Mouse (Mus musculus): ENCODE data around the gene Auh. TPM values are rescaled to one million over a fixed set of nuclear protein-coding genes. Genes with fewer than 3 reads are reported as not detected.

Gene Auh
- polyA plus RNA-seq, 1 experiment from 2014 or later = 42.7 TPM

- 84% methylated on average over 10 of the region's 10 CpGs for WGBS
- ATAC-seq (ENCODE audit: low FRiP score) = no peak
- Histone ChIP-seq H3K4me2 (no peak overlapping the region), H3K4me1 (peaks cover 7% of the 10 kb centered on the region; the same call in 1 of the 2 replicates), H3K9me3 (no peaks in the 10 kb centered on the region), H3K9ac (no peak overlapping the region), H3K4me3 (replicated peaks) (no peak overlapping the region), H3K27me3 (no peaks in the 10 kb centered on the region), H3K27ac (no peak overlapping the region), H3K36me3 (replicated peaks) (no peaks in the 10 kb centered on the region)
Observed at GRCm38 (mm10) chr13:52919790-52920352, 9.6 kb downstream of the Auh start.

- no peaks in the 10 kb centered on the region for H3K36me3 ChIP-seq (replicated peaks)
- no peak overlapping the region for H3K4me2 ChIP-seq
- no peaks in the 10 kb centered on the region for H3K27me3 ChIP-seq
- H3K9me3 ChIP-seq = no peaks in the 10 kb centered on the region
- 90% methylated on average over 5 of the region's 5 CpGs for WGBS
- no peak overlapping the region for H3K4me3 ChIP-seq (replicated peaks)
- no peak overlapping the region for H3K27ac ChIP-seq
- H3K4me1 ChIP-seq = peaks cover 12% of the 10 kb centered on the region
- ATAC-seq (ENCODE audit: low FRiP score) = no peak
- H3K9ac ChIP-seq = no peak overlapping the region
Observed at GRCm38 (mm10) chr13:52918333-52918732, 11.1 kb downstream of the Auh start.

- H3K27me3 ChIP-seq = no peaks in the 10 kb centered on the region
- H3K4me2 ChIP-seq = no peak overlapping the region
Observed at GRCm38 (mm10) chr13:52914591-52915110, 14.8 kb downstream of the Auh start.

GRCm38 (mm10) chr13:52913926-52914325 is 15.6 kb downstream of the Auh start:
- 82% methylated on average over 7 of the region's 7 CpGs for WGBS
- H3K27me3 ChIP-seq = no peaks in the 10 kb centered on the region
- H3K4me3 ChIP-seq (replicated peaks) = no peak overlapping the region
- no peaks in the 10 kb centered on the region for H3K9me3 ChIP-seq
- no peak overlapping the region for H3K4me2 ChIP-seq
- H3K27ac ChIP-seq = no peak overlapping the region
- H3K9ac ChIP-seq = no peak overlapping the region
- H3K36me3 ChIP-seq (replicated peaks) = no peaks in the 10 kb centered on the region
- H3K4me1 ChIP-seq = peaks cover 16% of the 10 kb centered on the region
- ATAC-seq (ENCODE audit: low FRiP score) = no peak

More at GRCm38 (mm10) chr13:52914591-52915110, 14.8 kb downstream of the Auh start:
- Histone ChIP-seq H3K4me3 (replicated peaks) (no peak overlapping the region), H3K9ac (no peak overlapping the region), H3K36me3 (replicated peaks) (no peaks in the 10 kb centered on the region), H3K4me1 (peaks cover 16% of the 10 kb centered on the region), H3K9me3 (no peaks in the 10 kb centered on the region), H3K27ac (no peak overlapping the region)
- 74% methylated on average over 19 of the region's 19 CpGs for WGBS
- no peak for ATAC-seq (ENCODE audit: low FRiP score)

GRCm38 (mm10) chr13:52912495-52912894 is 17.0 kb downstream of the Auh start:
- H3K4me2 ChIP-seq = no peak overlapping the region
- no peak for ATAC-seq (ENCODE audit: low FRiP score)
- no peaks in the 10 kb centered on the region for H3K27me3 ChIP-seq
- peaks cover 10% of the 10 kb centered on the region for H3K36me3 ChIP-seq (replicated peaks)
- H3K27ac ChIP-seq = no peak overlapping the region
- peaks cover 16% of the 10 kb centered on the region for H3K4me1 ChIP-seq
- no peak overlapping the region for H3K4me3 ChIP-seq (replicated peaks)
- 82% methylated on average over 8 of the region's 8 CpGs for WGBS
- H3K9me3 ChIP-seq = no peaks in the 10 kb centered on the region
- no peak overlapping the region for H3K9ac ChIP-seq

GRCm38 (mm10) chr13:52911259-52911658 is 18.2 kb downstream of the Auh start:
- ATAC-seq (ENCODE audit: low FRiP score) = no peak
- H3K4me2 ChIP-seq = no peak overlapping the region
- H3K36me3 ChIP-seq (replicated peaks) = peaks cover 17% of the 10 kb centered on the region
- no peak overlapping the region for H3K9ac ChIP-seq
- no peaks in the 10 kb centered on the region for H3K27me3 ChIP-seq
- no peaks in the 10 kb centered on the region for H3K9me3 ChIP-seq
- H3K27ac ChIP-seq = no peak overlapping the region
- H3K4me3 ChIP-seq (replicated peaks) = no peak overlapping the region
- peaks cover 12% of the 10 kb centered on the region for H3K4me1 ChIP-seq
- 62% methylated on average over 4 of the region's 4 CpGs for WGBS

- H3K27me3 ChIP-seq = no peaks in the 10 kb centered on the region
- peaks cover 24% of the 10 kb centered on the region for H3K4me1 ChIP-seq
- no peak overlapping the region for H3K4me3 ChIP-seq (replicated peaks)
- no peak overlapping the region for H3K4me2 ChIP-seq
- no peaks in the 10 kb centered on the region for H3K9me3 ChIP-seq
- no peak for ATAC-seq (ENCODE audit: low FRiP score)
- peaks cover 17% of the 10 kb centered on the region for H3K36me3 ChIP-seq (replicated peaks)
- WGBS = 88% methylated on average over 11 of the region's 11 CpGs
- no peak overlapping the region for H3K9ac ChIP-seq
- no peak overlapping the region for H3K27ac ChIP-seq
Observed at GRCm38 (mm10) chr13:52906296-52906695, 23.2 kb downstream of the Auh start.

GRCm38 (mm10) chr13:52904175-52904574 is 25.3 kb downstream of the Auh start:
- 54% methylated on average over 6 of the region's 6 CpGs for WGBS
- H3K4me2 ChIP-seq = no peak overlapping the region

GRCm38 (mm10) chr13:52903767-52904166 is 25.7 kb downstream of the Auh start:
- peak overlapping the region; percentile 37; the same call in 1 of the 2 replicates for H3K27ac ChIP-seq
- H3K4me3 ChIP-seq (replicated peaks) = no peak overlapping the region
- ATAC-seq (ENCODE audit: low FRiP score) = no peak
- peaks cover 17% of the 10 kb centered on the region for H3K36me3 ChIP-seq (replicated peaks)
- peaks cover 23% of the 10 kb centered on the region for H3K4me1 ChIP-seq
- H3K9ac ChIP-seq = no peak overlapping the region
- H3K27me3 ChIP-seq = no peaks in the 10 kb centered on the region
- H3K4me2 ChIP-seq = no peak overlapping the region
- 40% methylated on average over 10 of the region's 10 CpGs for WGBS
- no peaks in the 10 kb centered on the region for H3K9me3 ChIP-seq

More at GRCm38 (mm10) chr13:52904175-52904574, 25.3 kb downstream of the Auh start:
- H3K9me3 ChIP-seq = no peaks in the 10 kb centered on the region
- H3K4me3 ChIP-seq (replicated peaks) = no peak overlapping the region
- peak overlapping the region; percentile 37; the same call in 1 of the 2 replicates for H3K27ac ChIP-seq
- H3K36me3 ChIP-seq (replicated peaks) = peaks cover 17% of the 10 kb centered on the region
- H3K4me1 ChIP-seq = peaks cover 23% of the 10 kb centered on the region
- peak; percentile 39; the same call in 1 of the 2 replicates for ATAC-seq (ENCODE audit: low FRiP score)
- H3K9ac ChIP-seq = no peak overlapping the region
- H3K27me3 ChIP-seq = no peaks in the 10 kb centered on the region

GRCm38 (mm10) chr13:52902517-52902916 is 27.0 kb downstream of the Auh start:
- Histone ChIP-seq H3K9me3 (no peaks in the 10 kb centered on the region), H3K4me1 (peaks cover 23% of the 10 kb centered on the region), H3K9ac (no peak overlapping the region), H3K4me3 (replicated peaks) (no peak overlapping the region), H3K27ac (no peak overlapping the region), H3K36me3 (replicated peaks) (peaks cover 7% of the 10 kb centered on the region), H3K4me2 (no peak overlapping the region), H3K27me3 (no peaks in the 10 kb centered on the region)
- 86% methylated on average over 8 of the region's 8 CpGs for WGBS
- ATAC-seq (ENCODE audit: low FRiP score) = no peak

- Histone ChIP-seq H3K9ac (no peak overlapping the region), H3K4me1 (peaks cover 15% of the 10 kb centered on the region), H3K36me3 (replicated peaks) (no peaks in the 10 kb centered on the region; the same call in 1 of the 2 replicates), H3K4me3 (replicated peaks) (no peak overlapping the region), H3K27ac (no peak overlapping the region), H3K9me3 (no peaks in the 10 kb centered on the region), H3K4me2 (no peak overlapping the region), H3K27me3 (no peaks in the 10 kb centered on the region)
- WGBS = 93% methylated on average over 5 of the region's 5 CpGs
- ATAC-seq (ENCODE audit: low FRiP score) = no peak
Observed at GRCm38 (mm10) chr13:52899664-52900063, 29.8 kb downstream of the Auh start.

GRCm38 (mm10) chr13:52897806-52898205 is 31.7 kb downstream of the Auh start:
- 78% methylated on average over 6 of the region's 6 CpGs for WGBS
- ATAC-seq (ENCODE audit: low FRiP score) = no peak

GRCm38 (mm10) chr13:52892791-52893190 is 36.7 kb downstream of the Auh start:
- H3K9ac ChIP-seq = no peak overlapping the region
- H3K4me1 ChIP-seq = peaks cover 6% of the 10 kb centered on the region; the same call in 1 of the 2 replicates
- H3K27me3 ChIP-seq = no peaks in the 10 kb centered on the region
- WGBS = 93% methylated on average over 1 of the region's 1 CpGs
- H3K4me2 ChIP-seq = no peak overlapping the region
- no peaks in the 10 kb centered on the region; the same call in 1 of the 2 replicates for H3K36me3 ChIP-seq (replicated peaks)
- no peak for ATAC-seq (ENCODE audit: low FRiP score)
- H3K9me3 ChIP-seq = no peaks in the 10 kb centered on the region
- no peak overlapping the region for H3K4me3 ChIP-seq (replicated peaks)
- H3K27ac ChIP-seq = no peak overlapping the region

More at GRCm38 (mm10) chr13:52897806-52898205, 31.7 kb downstream of the Auh start:
- Histone ChIP-seq H3K9me3 (no peaks in the 10 kb centered on the region), H3K4me2 (no peak overlapping the region), H3K27me3 (no peaks in the 10 kb centered on the region), H3K4me3 (replicated peaks) (no peak overlapping the region), H3K9ac (no peak overlapping the region), H3K27ac (no peak overlapping the region), H3K36me3 (replicated peaks) (no peaks in the 10 kb centered on the region; the same call in 1 of the 2 replicates), H3K4me1 (no peaks in the 10 kb centered on the region)

Measured in forebrain, embryonic 12.5 days (tissue).